Mouse (Mus musculus) heart, embryonic 10.5 days (tissue): Measurements from ENCODE around the gene Usp39. TPM values are rescaled to one million over a fixed set of nuclear protein-coding genes. Genes with fewer than 3 reads are reported as not detected.

ENCODE experiments used
- DNase-seq: peaks from one replicate; pipeline ENCODE4 v3.0.0-alpha.2; 2017; ENCODE audit warnings: low spot score
- H3K27ac ChIP-seq: fragments of 300-500 bp; sonication (generic); 2 replicates; pipeline ENCODE4 v1.5.1; 2016; ENCODE audit warnings: mild to moderate bottlenecking
- H3K27me3 ChIP-seq: fragments of 300-500 bp; sonication (generic); 2 replicates; pipeline ENCODE4 v1.6.1; 2016; ENCODE audit warnings: mild to moderate bottlenecking; ENCODE audit not compliant: poor library complexity, insufficient read depth, severe bottlenecking
- H3K36me3 ChIP-seq: fragments of 300-500 bp; sonication (generic); 2 replicates; pipeline ENCODE4 v1.6.1; 2016; ENCODE audit warnings: mild to moderate bottlenecking, moderate library complexity
- H3K4me1 ChIP-seq: fragments of 300-500 bp; sonication (generic); 2 replicates; pipeline ENCODE4 v1.6.1; 2016; ENCODE audit warnings: mild to moderate bottlenecking
- H3K4me3 ChIP-seq: fragments of 300-500 bp; sonication (generic); 2 replicates; pipeline ENCODE4 v1.5.1; 2016; ENCODE audit warnings: mild to moderate bottlenecking, moderate library complexity
- H3K9me3 ChIP-seq: fragments of 300-500 bp; sonication (generic); 2 replicates; pipeline ENCODE4 v1.6.1; 2016; ENCODE audit warnings: mild to moderate bottlenecking, moderate library complexity
- WGBS: fragments of 180-500 bp; shearing (Covaris S2); methylation state at CpG from one replicate; pipeline ENCODE4 v1.1.7; 2016; 5-methylcytosine and 5-hydroxymethylcytosine counted together
- polyA plus RNA-seq: library from polyadenylated mRNA; unstranded; fragments of >200 nt; fragmentation: Nextera tagmentation; extraction: Ambion mirVana; gene quantifications from 2 replicates; pipeline ENCODE4 v1.2.1, GENCODE M21; 2016

The Usp39 gene
- polyA plus RNA-seq, 1 experiment from 2014 or later: 53.9 TPM

- 61% methylated on average over 5 of the region's 5 CpGs for WGBS
- Histone ChIP-seq H3K4me1 (peaks cover 53% of the 10 kb centered on the region), H3K9me3 (no peaks in the 10 kb centered on the region), H3K27me3 (no peaks in the 10 kb centered on the region), H3K4me3 (no peak overlapping the region), H3K36me3 (peaks cover 40% of the 10 kb centered on the region), H3K27ac (no peak overlapping the region)
- peak; percentile 86 for DNase-seq
These were observed 12.4 kb upstream of the Usp39 start for GRCm38 (mm10) chr6:72357164-72358079.

GRCm38 (mm10) chr6:72356001-72356532 lies 11.1 kb upstream of the Usp39 start:
- no peak for DNase-seq
- Histone ChIP-seq H3K4me3 (peak overlapping the region; percentile 74), H3K4me1 (peaks cover 52% of the 10 kb centered on the region), H3K27me3 (no peaks in the 10 kb centered on the region), H3K9me3 (no peaks in the 10 kb centered on the region), H3K27ac (peak overlapping the region; percentile 86; the same call in 1 of the 2 replicates), H3K36me3 (peaks cover 40% of the 10 kb centered on the region)
- WGBS: 32% methylated on average over 8 of the region's 8 CpGs

- Histone ChIP-seq H3K9me3 (no peaks in the 10 kb centered on the region), H3K36me3 (peaks cover 40% of the 10 kb centered on the region), H3K27ac (peak within 1 kb of the TSS; percentile 86), H3K4me1 (peaks cover 48% of the 10 kb centered on the region), H3K4me3 (peak within 1 kb of the TSS; percentile 74), H3K27me3 (no peaks in the 10 kb centered on the region)
- WGBS: under 1% methylated on average over 70 of the region's 71 CpGs
- DNase-seq: peak; percentile 94
These were observed 10.3 kb upstream of the Usp39 start, which contains the start of gene Tmem150a for GRCm38 (mm10) chr6:72355066-72355911. Tmem150a (plus strand) TSS chr6:72355447.

- Histone ChIP-seq H3K9me3 (no peaks in the 10 kb centered on the region), H3K36me3 (peaks cover 40% of the 10 kb centered on the region), H3K27ac (no peak overlapping the region), H3K4me3 (no peak overlapping the region), H3K27me3 (no peaks in the 10 kb centered on the region), H3K4me1 (peaks cover 48% of the 10 kb centered on the region)
- WGBS: 70% methylated on average over 1 of the region's 1 CpGs
- DNase-seq: no peak
These were observed 9.0 kb upstream of the Usp39 start for GRCm38 (mm10) chr6:72354025-72354424.

- WGBS: 70% methylated on average over 5 of the region's 5 CpGs
- DNase-seq: no peak
- Histone ChIP-seq H3K4me3 (no peak overlapping the region), H3K9me3 (no peaks in the 10 kb centered on the region), H3K27me3 (no peaks in the 10 kb centered on the region), H3K36me3 (peaks cover 35% of the 10 kb centered on the region), H3K27ac (no peak overlapping the region), H3K4me1 (peaks cover 54% of the 10 kb centered on the region)
These were observed 7.8 kb upstream of the Usp39 start for GRCm38 (mm10) chr6:72352636-72353405.

GRCm38 (mm10) chr6:72350214-72350613 lies 5.2 kb upstream of the Usp39 start:
- WGBS: 92% methylated on average over 2 of the region's 2 CpGs
- Histone ChIP-seq H3K9me3 (no peaks in the 10 kb centered on the region), H3K27ac (no peak overlapping the region), H3K27me3 (no peaks in the 10 kb centered on the region), H3K4me3 (no peak overlapping the region), H3K36me3 (peaks cover 27% of the 10 kb centered on the region), H3K4me1 (peaks cover 43% of the 10 kb centered on the region)
- DNase-seq: no peak

- no peaks in the 10 kb centered on the region for H3K9me3 ChIP-seq
- peaks cover 46% of the 10 kb centered on the region for H3K4me1 ChIP-seq
- WGBS: 73% methylated on average over 10 of the region's 10 CpGs
- H3K4me3 ChIP-seq: peak overlapping the region; percentile 83; the same call in 1 of the 2 replicates
- H3K36me3 ChIP-seq: peaks cover 27% of the 10 kb centered on the region
- DNase-seq: no peak
- H3K27ac ChIP-seq: 0 out of 2 replicates have a peak overlapping the region, but pooled peaks have one; percentile 98
- H3K27me3 ChIP-seq: no peaks in the 10 kb centered on the region
These were observed 3.4 kb upstream of the Usp39 start for GRCm38 (mm10) chr6:72348411-72348810.

GRCm38 (mm10) chr6:72347166-72347941 lies 2.4 kb upstream of the Usp39 start, which contains the start of gene 0610030E20Rik:
0610030E20Rik (plus strand) TSS chr6:72347317.
- H3K27me3 ChIP-seq: no peaks in the 10 kb centered on the region
- DNase-seq: peak; percentile 91
- WGBS: under 1% methylated on average over 72 of the region's 72 CpGs
- peaks cover 33% of the 10 kb centered on the region for H3K36me3 ChIP-seq
- H3K9me3 ChIP-seq: no peaks in the 10 kb centered on the region
- H3K27ac ChIP-seq: peak within 1 kb of the TSS; percentile 98
- peaks cover 47% of the 10 kb centered on the region for H3K4me1 ChIP-seq
- peak within 1 kb of the TSS; percentile 83 for H3K4me3 ChIP-seq

GRCm38 (mm10) chr6:72346261-72346660 lies 1.3 kb upstream of the Usp39 start:
- Histone ChIP-seq H3K4me3 (no peak overlapping the region), H3K27ac (no peak overlapping the region), H3K4me1 (peaks cover 42% of the 10 kb centered on the region), H3K36me3 (peaks cover 38% of the 10 kb centered on the region), H3K9me3 (no peaks in the 10 kb centered on the region), H3K27me3 (no peaks in the 10 kb centered on the region)
- DNase-seq: no peak
- 83% methylated on average over 4 of the region's 4 CpGs for WGBS

- no peaks in the 10 kb centered on the region for H3K9me3 ChIP-seq
- H3K27me3 ChIP-seq: no peaks in the 10 kb centered on the region
- peak overlapping the region; percentile 97 for H3K27ac ChIP-seq
- H3K4me1 ChIP-seq: peaks cover 37% of the 10 kb centered on the region
- DNase-seq: no peak
- peak overlapping the region; percentile 95 for H3K4me3 ChIP-seq
- 47% methylated on average over 6 of the region's 6 CpGs for WGBS
- H3K36me3 ChIP-seq: peaks cover 39% of the 10 kb centered on the region
These were observed 649 bp upstream of the Usp39 start for GRCm38 (mm10) chr6:72345633-72346032.

- H3K27me3 ChIP-seq: no peaks in the 10 kb centered on the region
- no peaks in the 10 kb centered on the region for H3K9me3 ChIP-seq
- peaks cover 37% of the 10 kb centered on the region for H3K4me1 ChIP-seq
- H3K36me3 ChIP-seq: peaks cover 38% of the 10 kb centered on the region
- peak overlapping the region; percentile 95 for H3K4me3 ChIP-seq
- no peak for DNase-seq
- H3K27ac ChIP-seq: peak overlapping the region; percentile 97
- WGBS: under 1% methylated on average over 42 of the region's 42 CpGs
These were observed 449 bp downstream of the Usp39 start for GRCm38 (mm10) chr6:72344396-72345073.
